Mouse (Mus musculus): Measurements from ENCODE around the gene Padi2. TPM values are rescaled to one million over a fixed set of nuclear protein-coding genes. Genes with fewer than 3 reads are reported as not detected.
A peak's percentile ranks its signal among the peaks of the same experiment; 100 is the strongest.

The Padi2 gene
- polyA plus RNA-seq, 1 experiment, result 19.5 TPM

GRCm38 (mm10) chr4:140958319-140958718, 52.2 kb downstream of the Padi2 start:
- no peaks in the 10 kb centered on the region for H3K36me3 ChIP-seq (ENCODE audit: control insufficient read depth, insufficient read depth, low read length)
- no peak overlapping the region for H3K4me3 ChIP-seq (ENCODE audit: control insufficient read depth, insufficient read depth, low read length)
- WGBS, result 68% methylated on average over 6 of the region's 6 CpGs
- no peak overlapping the region for H3K27ac ChIP-seq (ENCODE audit: control insufficient read depth, insufficient read depth, low read length)
- peaks cover 37% of the 10 kb centered on the region for H3K4me1 ChIP-seq (replicated peaks; ENCODE audit: control insufficient read depth, insufficient read depth, low read length)
- no peak for DNase-seq
- no peaks in the 10 kb centered on the region for H3K27me3 ChIP-seq (ENCODE audit: control insufficient read depth, insufficient read depth, low read length)
- TF ChIP-seq CTCF (IDR thresholded peaks at IDR 0.05; ENCODE audit: borderline replicate concordance, control insufficient read depth, extremely low read depth, insufficient read depth, low read length, poor library complexity), result no peak
- no peak for TF ChIP-seq POLR2A (IDR thresholded peaks at IDR 0.05; ENCODE audit: control insufficient read depth, extremely low read depth, insufficient read depth, low read length, poor library complexity)

- no peaks in the 10 kb centered on the region for H3K36me3 ChIP-seq (ENCODE audit: control insufficient read depth, insufficient read depth, low read length)
- H3K27ac ChIP-seq (ENCODE audit: control insufficient read depth, insufficient read depth, low read length), result no peak overlapping the region
- no peaks in the 10 kb centered on the region for H3K27me3 ChIP-seq (ENCODE audit: control insufficient read depth, insufficient read depth, low read length)
- no peak overlapping the region for H3K4me3 ChIP-seq (ENCODE audit: control insufficient read depth, insufficient read depth, low read length)
- peaks cover 32% of the 10 kb centered on the region for H3K4me1 ChIP-seq (replicated peaks; ENCODE audit: control insufficient read depth, insufficient read depth, low read length)
- DNase-seq, result no peak
- 98% methylated on average over 7 of the region's 7 CpGs for WGBS
- no peak for TF ChIP-seq POLR2A (IDR thresholded peaks at IDR 0.05; ENCODE audit: control insufficient read depth, extremely low read depth, insufficient read depth, low read length, poor library complexity)
- TF ChIP-seq CTCF (IDR thresholded peaks at IDR 0.05; ENCODE audit: borderline replicate concordance, control insufficient read depth, extremely low read depth, insufficient read depth, low read length, poor library complexity), result no peak
These were observed 53.1 kb downstream of the Padi2 start for GRCm38 (mm10) chr4:140959128-140959679.

- no peak overlapping the region for H3K4me3 ChIP-seq (ENCODE audit: control insufficient read depth, insufficient read depth, low read length)
- TF ChIP-seq POLR2A (IDR thresholded peaks at IDR 0.05; ENCODE audit: control insufficient read depth, extremely low read depth, insufficient read depth, low read length, poor library complexity) (no peak), CTCF (IDR thresholded peaks at IDR 0.05; ENCODE audit: borderline replicate concordance, control insufficient read depth, extremely low read depth, insufficient read depth, low read length, poor library complexity) (no peak)
- no peak for DNase-seq
- no peaks in the 10 kb centered on the region for H3K27me3 ChIP-seq (ENCODE audit: control insufficient read depth, insufficient read depth, low read length)
- no peaks in the 10 kb centered on the region for H3K36me3 ChIP-seq (ENCODE audit: control insufficient read depth, insufficient read depth, low read length)
- H3K27ac ChIP-seq (ENCODE audit: control insufficient read depth, insufficient read depth, low read length), result no peak overlapping the region
- peaks cover 32% of the 10 kb centered on the region for H3K4me1 ChIP-seq (replicated peaks; ENCODE audit: control insufficient read depth, insufficient read depth, low read length)
- 92% methylated on average over 10 of the region's 10 CpGs for WGBS
These were observed 53.8 kb downstream of the Padi2 start for GRCm38 (mm10) chr4:140959715-140960479.

GRCm38 (mm10) chr4:140960781-140961466, 54.8 kb downstream of the Padi2 start, which contains the start of gene Sdhb:
Gene Sdhb, plus strand, starts transcription at chr4:140961203.
- peak within 1 kb of the TSS; percentile 82 for H3K4me3 ChIP-seq (ENCODE audit: control insufficient read depth, insufficient read depth, low read length)
- peak; percentile 46; the same call in 1 of the 2 replicates for TF ChIP-seq POLR2A (IDR thresholded peaks at IDR 0.05; ENCODE audit: control insufficient read depth, extremely low read depth, insufficient read depth, low read length, poor library complexity)
- peak; percentile 35; the same call in 1 of the 2 replicates for TF ChIP-seq CTCF (IDR thresholded peaks at IDR 0.05; ENCODE audit: borderline replicate concordance, control insufficient read depth, extremely low read depth, insufficient read depth, low read length, poor library complexity)
- H3K4me1 ChIP-seq (replicated peaks; ENCODE audit: control insufficient read depth, insufficient read depth, low read length), result peaks cover 32% of the 10 kb centered on the region
- DNase-seq, result peak; percentile 93
- WGBS, result 5% methylated on average over 37 of the region's 37 CpGs
- no peaks in the 10 kb centered on the region for H3K27me3 ChIP-seq (ENCODE audit: control insufficient read depth, insufficient read depth, low read length)
- H3K36me3 ChIP-seq (ENCODE audit: control insufficient read depth, insufficient read depth, low read length), result no peaks in the 10 kb centered on the region
- peak within 1 kb of the TSS; percentile 24 for H3K27ac ChIP-seq (ENCODE audit: control insufficient read depth, insufficient read depth, low read length)

DNA sequence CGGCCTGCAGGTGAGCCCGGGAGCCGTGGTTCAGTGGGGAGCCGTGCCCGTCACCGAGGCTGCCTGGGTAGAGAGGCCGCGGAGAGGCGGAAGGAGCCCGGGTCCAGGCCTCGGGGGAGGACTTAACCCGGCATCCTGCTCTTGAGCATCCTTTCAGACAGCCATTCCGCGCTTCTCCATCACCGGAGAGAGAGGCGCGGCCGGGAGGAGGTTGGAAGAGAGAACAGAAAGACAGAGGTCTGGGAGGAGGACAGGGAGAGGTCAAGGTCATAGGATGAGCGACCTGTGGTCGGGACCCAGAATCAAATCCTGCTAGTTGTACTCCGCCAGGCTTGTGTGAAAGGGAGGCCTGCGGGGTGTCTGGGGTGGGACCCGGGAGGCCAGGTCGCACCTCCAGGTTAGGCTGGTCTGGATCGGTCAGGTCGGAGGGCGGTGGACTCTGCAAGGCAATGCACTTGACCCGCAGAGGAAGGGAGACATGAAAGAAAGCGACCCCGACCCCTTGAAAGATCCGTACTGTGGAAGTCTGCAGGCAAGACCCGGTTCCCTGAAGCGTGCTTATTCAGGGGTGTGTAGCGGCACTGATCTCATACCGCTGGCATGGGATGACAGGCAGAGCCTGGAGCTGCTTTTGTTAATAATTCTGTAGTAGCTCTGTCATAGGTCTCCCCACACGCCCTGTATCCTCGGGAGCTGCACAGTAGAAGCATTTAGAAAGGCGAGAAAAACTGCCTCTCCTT, 55.5 kb downstream of the Padi2 start:
- Histone ChIP-seq H3K27ac (ENCODE audit: control insufficient read depth, insufficient read depth, low read length) (peak overlapping the region; percentile 24; the same call in 1 of the 2 replicates), H3K4me1 (replicated peaks; ENCODE audit: control insufficient read depth, insufficient read depth, low read length) (peaks cover 32% of the 10 kb centered on the region), H3K27me3 (ENCODE audit: control insufficient read depth, insufficient read depth, low read length) (no peaks in the 10 kb centered on the region), H3K4me3 (ENCODE audit: control insufficient read depth, insufficient read depth, low read length) (peak overlapping the region; percentile 82), H3K36me3 (ENCODE audit: control insufficient read depth, insufficient read depth, low read length) (peaks cover 4% of the 10 kb centered on the region)
- TF ChIP-seq POLR2A (IDR thresholded peaks at IDR 0.05; ENCODE audit: control insufficient read depth, extremely low read depth, insufficient read depth, low read length, poor library complexity) (no peak), CTCF (IDR thresholded peaks at IDR 0.05; ENCODE audit: borderline replicate concordance, control insufficient read depth, extremely low read depth, insufficient read depth, low read length, poor library complexity) (no peak)
- no peak for DNase-seq
- 2% methylated on average over 38 of the region's 38 CpGs for WGBS
